Mouse (Mus musculus) liver, embryonic 16.5 days (tissue): ENCODE results near the gene Trim42. TPM values are rescaled to one million over a fixed set of nuclear protein-coding genes. Genes with fewer than 3 reads are reported as not detected.

Source experiments
- ATAC-seq: fragments of 200-750 bp; cut with Nextera tagmentation; 2 replicates; pipeline ENCODE4 v1.8.0; 2017; ENCODE audit warnings: low read depth, mild to moderate bottlenecking, moderate number of reproducible peaks, moderate library complexity
- H3K27ac ChIP-seq: fragments of 300-500 bp; sonication (generic); 2 replicates; pipeline ENCODE4 v1.5.1; 2014; ENCODE audit warnings: mild to moderate bottlenecking, low read length
- H3K27me3 ChIP-seq: fragments of 300-500 bp; sonication (generic); 2 replicates; pipeline ENCODE4 v1.6.1; 2014; ENCODE audit warnings: low read depth, low read length, mixed read lengths; ENCODE audit not compliant: control insufficient read depth, insufficient read depth
- H3K36me3 ChIP-seq: fragments of 300-500 bp; sonication (generic); 2 replicates; pipeline ENCODE4 v1.6.1; 2014; ENCODE audit warnings: mild to moderate bottlenecking; ENCODE audit not compliant: control insufficient read depth, insufficient read depth
- H3K4me1 ChIP-seq: fragments of 300-500 bp; sonication (generic); 2 replicates; pipeline ENCODE4 v1.6.1; 2014; ENCODE audit warnings: low read depth, low read length, mixed read lengths; ENCODE audit not compliant: control insufficient read depth
- H3K4me2 ChIP-seq: fragments of 300-500 bp; sonication (generic); 2 replicates; pipeline ENCODE4 v1.6.1; 2014; ENCODE audit warnings: low read depth, low read length, mixed read lengths
- H3K4me3 ChIP-seq: fragments of 300-500 bp; sonication (generic); 2 replicates; pipeline ENCODE4 v1.5.1; 2014; ENCODE audit warnings: low read depth, mild to moderate bottlenecking, low read length
- H3K9ac ChIP-seq: fragments of 300-500 bp; sonication (generic); 2 replicates; pipeline ENCODE4 v1.6.1; 2014; ENCODE audit warnings: low read depth, low read length
- H3K9me3 ChIP-seq: fragments of 300-500 bp; sonication (generic); replicated peaks from 2 replicates; pipeline ENCODE4 v1.6.1; 2016; ENCODE audit warnings: low read length; ENCODE audit not compliant: control insufficient read depth
- WGBS: fragments of 180-500 bp; shearing (Covaris S2); extraction: QIAGEN DNeasy Blood & Tissue Kit; methylation state at CpG from one replicate; pipeline ENCODE4 v1.1.7; 2014; ENCODE audit not compliant: insufficient replicate concordance; 5-methylcytosine and 5-hydroxymethylcytosine counted together
- polyA plus RNA-seq: library from polyadenylated mRNA; unstranded; fragments of >200 nt; fragmentation: Nextera tagmentation; extraction: Ambion mirVana; gene quantifications from 2 replicates; pipeline ENCODE4 v1.2.1, GENCODE M21; 2015

The Trim42 gene
- polyA plus RNA-seq, 1 experiment from 2014 or later: not detected

- no peak overlapping the region for H3K9ac ChIP-seq
- H3K4me2 ChIP-seq: no peak overlapping the region
- no peaks in the 10 kb centered on the region for H3K36me3 ChIP-seq
- 56% methylated on average over 7 of the region's 7 CpGs for WGBS
- no peaks in the 10 kb centered on the region for H3K27me3 ChIP-seq
- no peak overlapping the region for H3K27ac ChIP-seq
- H3K9me3 ChIP-seq: no peaks in the 10 kb centered on the region
- no peak overlapping the region for H3K4me3 ChIP-seq
- no peaks in the 10 kb centered on the region for H3K4me1 ChIP-seq
- no peak for ATAC-seq
Measured at GRCm38 (mm10) chr9:97311614-97312013, 58.1 kb downstream of the Trim42 start.

GRCm38 (mm10) chr9:97309509-97310053, 60.2 kb downstream of the Trim42 start:
- Histone ChIP-seq H3K9me3 (no peaks in the 10 kb centered on the region), H3K27ac (no peak overlapping the region), H3K27me3 (no peaks in the 10 kb centered on the region), H3K4me1 (no peaks in the 10 kb centered on the region), H3K9ac (no peak overlapping the region), H3K4me2 (no peak overlapping the region), H3K36me3 (no peaks in the 10 kb centered on the region), H3K4me3 (no peak overlapping the region)
- WGBS: 61% methylated on average over 7 of the region's 7 CpGs
- ATAC-seq: no peak

- Histone ChIP-seq H3K9ac (no peak overlapping the region), H3K4me1 (no peaks in the 10 kb centered on the region), H3K9me3 (no peaks in the 10 kb centered on the region), H3K36me3 (no peaks in the 10 kb centered on the region), H3K4me3 (no peak overlapping the region), H3K27ac (no peak overlapping the region), H3K4me2 (no peak overlapping the region), H3K27me3 (no peaks in the 10 kb centered on the region)
- no peak for ATAC-seq
- 18% methylated on average over 6 of the region's 6 CpGs for WGBS
Measured at GRCm38 (mm10) chr9:97307705-97308485, 61.9 kb downstream of the Trim42 start.
